Mouse (Mus musculus) liver, embryonic 11.5 days (tissue): ENCODE data around the gene Tgfb2. TPM values are rescaled to one million over a fixed set of nuclear protein-coding genes. Genes with fewer than 3 reads are reported as not detected.

Experiments used
- ATAC-seq: fragments of 200-750 bp; cut with Nextera tagmentation; replicated peaks from 2 replicates; pipeline ENCODE4 v1.8.0; 2017; ENCODE audit warnings: moderate number of reproducible peaks, mild to moderate bottlenecking, moderate TSS enrichment, moderate library complexity; ENCODE audit not compliant: low FRiP score
- DNase-seq: peaks from one replicate; pipeline ENCODE4 v3.0.0-alpha.2; 2017; ENCODE audit warnings: low spot score
- H3K27ac ChIP-seq: fragments of 300-500 bp; sonication (generic); 2 replicates; pipeline ENCODE4 v1.5.1; 2014; ENCODE audit warnings: mild to moderate bottlenecking, low read depth, low read length, control low read depth
- H3K27me3 ChIP-seq: fragments of 300-500 bp; sonication (generic); replicated peaks from 2 replicates; pipeline ENCODE4 v1.6.1; 2014; ENCODE audit warnings: low read length, mixed read lengths; ENCODE audit not compliant: control insufficient read depth, insufficient read depth
- H3K36me3 ChIP-seq: fragments of 300-500 bp; sonication (generic); 2 replicates; pipeline ENCODE4 v1.6.1; 2014; ENCODE audit warnings: mild to moderate bottlenecking, low read length, moderate library complexity, mixed read lengths; ENCODE audit not compliant: control insufficient read depth, insufficient read depth
- H3K4me1 ChIP-seq: fragments of 300-500 bp; sonication (generic); replicated peaks from 2 replicates; pipeline ENCODE4 v1.6.1; 2014; ENCODE audit warnings: low read length, mixed read lengths; ENCODE audit not compliant: control insufficient read depth, insufficient read depth
- H3K4me2 ChIP-seq: fragments of 300-500 bp; sonication (generic); 2 replicates; pipeline ENCODE4 v1.6.1; 2014; ENCODE audit warnings: mild to moderate bottlenecking, control low read depth, moderate library complexity
- H3K4me3 ChIP-seq: fragments of 300-500 bp; sonication (generic); 2 replicates; pipeline ENCODE4 v1.5.1; 2014; ENCODE audit warnings: low read depth, low read length, control low read depth
- H3K9ac ChIP-seq: fragments of 300-500 bp; sonication (generic); 2 replicates; pipeline ENCODE4 v1.6.1; 2014; ENCODE audit warnings: low read depth, low read length, control low read depth
- H3K9me3 ChIP-seq: fragments of 300-500 bp; sonication (generic); 2 replicates; pipeline ENCODE4 v1.6.1; 2016; ENCODE audit warnings: low read length, inconsistent platforms, mixed read lengths; ENCODE audit not compliant: control insufficient read depth
- WGBS: fragments of 180-500 bp; shearing (Covaris S2); extraction: QIAGEN DNeasy Blood & Tissue Kit; methylation state at CpG from one replicate; pipeline ENCODE4 v1.1.7; 2014; 5-methylcytosine and 5-hydroxymethylcytosine counted together
- polyA plus RNA-seq: library from polyadenylated mRNA; unstranded; fragments of >200 nt; fragmentation: Nextera tagmentation; extraction: Ambion mirVana; gene quantifications from 2 replicates; pipeline ENCODE4 v1.2.1, GENCODE M21; 2014

The Tgfb2 gene
- polyA plus RNA-seq, 1 experiment from 2014 or later: 18.9 TPM

DNA sequence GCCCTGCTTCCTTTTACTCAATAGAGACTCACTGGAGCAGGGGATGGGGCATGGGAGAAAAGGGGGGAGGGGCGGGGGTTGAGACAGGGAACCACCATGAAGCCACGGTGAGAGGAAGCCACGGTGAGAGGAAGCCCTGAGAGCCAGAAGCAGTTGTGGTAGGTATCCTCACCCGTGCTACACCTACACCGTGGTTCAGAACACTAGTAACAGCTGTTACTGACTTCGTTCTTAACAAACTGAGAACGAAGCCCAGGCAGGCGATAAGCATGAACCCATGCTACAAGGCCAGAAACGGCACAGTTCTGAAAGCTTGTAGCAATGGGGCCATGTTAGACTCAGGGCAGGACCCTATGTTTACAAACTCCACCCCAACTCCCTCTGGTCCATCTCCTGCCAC lies 9.6 kb downstream of the Tgfb2 start:
- no peaks in the 10 kb centered on the region for H3K9me3 ChIP-seq
- DNase-seq: no peak
- no peak overlapping the region for H3K27ac ChIP-seq
- no peak overlapping the region for H3K4me3 ChIP-seq
- ATAC-seq: no peak
- H3K4me2 ChIP-seq: no peak overlapping the region
- H3K36me3 ChIP-seq: no peaks in the 10 kb centered on the region
- H3K27me3 ChIP-seq: no peaks in the 10 kb centered on the region; the same call in 1 of the 2 replicates
- no peak overlapping the region for H3K9ac ChIP-seq
- 68% methylated on average over 9 of the region's 9 CpGs for WGBS
- no peaks in the 10 kb centered on the region for H3K4me1 ChIP-seq

DNA sequence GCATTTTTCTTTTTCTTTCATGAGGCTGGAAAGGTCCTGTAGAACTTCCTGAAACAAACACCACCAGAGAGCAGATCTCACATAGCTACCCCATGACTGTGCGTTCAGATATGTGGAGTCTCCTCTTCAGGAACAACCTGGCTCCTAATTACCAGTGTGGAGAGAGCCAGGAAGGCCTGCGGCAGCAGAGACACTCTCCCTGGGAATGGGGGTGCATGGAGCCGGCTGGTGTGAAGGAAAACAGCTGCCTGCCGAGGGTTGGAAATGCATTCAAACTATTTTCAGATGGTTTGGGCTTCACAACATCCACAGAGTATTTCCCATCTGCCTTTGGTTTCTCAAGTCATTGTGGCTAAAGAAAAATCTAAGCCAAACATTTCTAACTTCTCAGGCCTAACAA lies 10.4 kb downstream of the Tgfb2 start:
- H3K4me1 ChIP-seq: no peaks in the 10 kb centered on the region
- no peaks in the 10 kb centered on the region for H3K9me3 ChIP-seq
- no peaks in the 10 kb centered on the region for H3K36me3 ChIP-seq
- ATAC-seq (no peak), DNase-seq (no peak)
- H3K9ac ChIP-seq: no peak overlapping the region
- no peak overlapping the region for H3K27ac ChIP-seq
- H3K4me2 ChIP-seq: no peak overlapping the region
- H3K4me3 ChIP-seq: no peak overlapping the region
- WGBS: 75% methylated on average over 4 of the region's 4 CpGs
- no peaks in the 10 kb centered on the region for H3K27me3 ChIP-seq

DNA sequence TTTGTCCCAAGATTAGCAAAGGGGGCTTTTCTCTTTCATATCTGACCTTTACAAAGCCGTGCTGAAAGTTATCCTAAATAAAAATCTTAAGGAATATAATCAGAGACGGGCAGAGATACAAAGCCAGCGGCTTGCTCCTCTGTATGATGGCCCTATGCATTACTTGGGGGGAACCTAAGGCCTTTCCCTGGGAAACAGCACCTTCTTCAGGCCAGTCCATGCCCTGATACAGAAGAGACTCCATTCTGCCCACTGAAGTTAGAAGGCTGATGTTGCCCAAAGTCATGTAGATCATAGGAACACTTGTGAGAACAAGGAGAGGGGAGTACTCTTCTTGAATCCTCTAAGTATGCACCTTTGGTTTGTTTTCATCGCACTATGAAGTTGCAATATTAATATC lies 13.4 kb downstream of the Tgfb2 start:
- H3K27ac ChIP-seq: no peak overlapping the region
- H3K4me1 ChIP-seq: no peaks in the 10 kb centered on the region
- DNase-seq (no peak), ATAC-seq (no peak)
- WGBS: 79% methylated on average over 4 of the region's 4 CpGs
- H3K4me2 ChIP-seq: no peak overlapping the region
- no peak overlapping the region for H3K9ac ChIP-seq
- no peaks in the 10 kb centered on the region for H3K27me3 ChIP-seq
- no peak overlapping the region for H3K4me3 ChIP-seq
- no peaks in the 10 kb centered on the region for H3K36me3 ChIP-seq
- H3K9me3 ChIP-seq: no peaks in the 10 kb centered on the region

DNA sequence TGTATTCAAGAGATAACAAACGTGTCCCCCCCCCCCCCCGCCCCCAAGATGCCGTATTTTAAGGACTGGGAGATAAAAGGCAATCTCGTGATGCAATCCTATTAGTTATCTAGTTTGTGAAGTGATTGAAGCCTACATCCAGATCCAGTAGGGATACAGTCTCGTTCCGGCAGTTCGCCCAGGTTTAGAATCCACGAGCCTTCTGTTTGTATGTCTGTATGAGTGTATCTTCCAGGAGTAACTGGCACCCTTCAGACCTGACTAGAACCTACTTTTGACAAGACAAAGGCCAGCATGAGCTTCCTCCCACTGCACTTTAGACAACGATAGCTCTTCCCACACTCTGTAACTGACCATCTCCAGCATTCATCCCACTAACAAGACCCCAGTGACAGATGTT lies 14.1 kb downstream of the Tgfb2 start:
- no peak overlapping the region for H3K4me3 ChIP-seq
- H3K36me3 ChIP-seq: no peaks in the 10 kb centered on the region
- H3K27me3 ChIP-seq: no peaks in the 10 kb centered on the region
- no peak overlapping the region for H3K4me2 ChIP-seq
- no peak overlapping the region for H3K9ac ChIP-seq
- DNase-seq (no peak), ATAC-seq (no peak)
- WGBS: 79% methylated on average over 9 of the region's 9 CpGs
- no peaks in the 10 kb centered on the region for H3K9me3 ChIP-seq
- no peak overlapping the region for H3K27ac ChIP-seq
- H3K4me1 ChIP-seq: no peaks in the 10 kb centered on the region

DNA sequence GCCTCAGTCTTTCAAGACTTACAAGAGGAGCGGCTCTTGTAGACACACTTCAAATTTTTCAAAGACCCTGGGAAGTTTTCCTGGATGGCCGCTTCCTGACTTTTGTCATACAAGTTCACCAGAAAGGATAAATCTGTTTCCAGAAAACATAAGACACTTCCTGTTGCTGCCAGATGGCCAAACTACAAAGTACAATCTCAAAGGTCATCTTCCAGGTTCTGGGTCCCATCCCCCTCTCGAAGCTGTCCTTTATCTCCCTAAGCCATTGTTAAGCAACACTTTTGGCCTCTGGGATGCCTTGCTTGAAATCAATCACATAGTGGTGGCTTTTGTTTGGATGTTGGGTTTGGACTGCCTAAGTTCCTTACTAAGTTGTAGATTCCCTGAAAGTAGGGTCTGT lies 21.7 kb downstream of the Tgfb2 start:
- 73% methylated on average over 3 of the region's 3 CpGs for WGBS

DNA sequence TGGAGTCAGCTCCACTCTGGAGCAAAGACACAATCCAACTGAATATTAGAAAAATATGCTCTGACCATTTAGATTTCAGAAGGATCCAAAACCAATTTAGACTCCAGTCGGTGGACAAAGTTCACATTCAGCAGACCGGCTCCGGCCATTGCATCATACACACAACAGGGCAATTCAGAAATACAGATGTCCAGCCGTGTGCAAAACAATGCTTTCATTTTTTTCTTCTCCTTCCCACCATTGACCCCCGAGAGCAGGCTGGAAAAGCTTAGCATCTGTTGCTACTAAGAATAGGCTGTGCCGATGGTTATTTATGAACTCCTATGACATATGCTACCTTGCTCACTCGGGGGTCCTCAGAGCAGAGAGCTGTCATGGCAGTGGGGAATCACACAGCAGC lies 23.2 kb downstream of the Tgfb2 start:
- no peak for ATAC-seq
- Histone ChIP-seq H3K4me3 (no peak overlapping the region), H3K27me3 (no peaks in the 10 kb centered on the region), H3K36me3 (0 out of 2 replicates have a peak, but pooled peaks cover 2% of the 10 kb centered on the region), H3K4me1 (no peaks in the 10 kb centered on the region), H3K27ac (no peak overlapping the region), H3K4me2 (no peak overlapping the region), H3K9ac (no peak overlapping the region), H3K9me3 (no peaks in the 10 kb centered on the region)
- 75% methylated on average over 7 of the region's 7 CpGs for WGBS
- DNase-seq: no peak

More for the DNA sequence above, 21.7 kb downstream of the Tgfb2 start:
- no peaks in the 10 kb centered on the region for H3K9me3 ChIP-seq
- 0 out of 2 replicates have a peak, but pooled peaks cover 2% of the 10 kb centered on the region for H3K36me3 ChIP-seq
- H3K27me3 ChIP-seq: no peaks in the 10 kb centered on the region
- no peaks in the 10 kb centered on the region for H3K4me1 ChIP-seq
- H3K9ac ChIP-seq: no peak overlapping the region
- H3K4me2 ChIP-seq: no peak overlapping the region
- no peak for DNase-seq
- no peak overlapping the region for H3K4me3 ChIP-seq
- no peak for ATAC-seq
- H3K27ac ChIP-seq: no peak overlapping the region

DNA sequence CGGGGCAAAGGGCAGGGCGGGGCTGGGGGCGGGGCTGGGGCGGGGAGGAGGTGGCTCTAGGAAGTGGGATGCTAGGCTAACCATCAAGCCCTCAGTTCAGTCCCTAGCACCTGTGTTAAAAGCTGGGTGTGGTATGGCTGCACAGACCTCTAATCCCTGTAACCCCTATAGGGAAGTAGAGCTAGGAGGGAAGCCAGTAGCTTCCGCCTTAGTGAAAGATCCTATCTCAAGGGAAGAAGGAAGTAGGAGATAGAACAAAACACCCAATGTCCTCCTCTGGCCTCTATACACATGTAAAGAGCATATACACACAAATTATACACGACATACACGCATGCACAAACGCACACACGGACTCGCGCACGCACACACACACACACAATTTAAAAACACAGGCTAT lies 28.2 kb downstream of the Tgfb2 start:
- no peaks in the 10 kb centered on the region for H3K9me3 ChIP-seq
- ATAC-seq (no peak), DNase-seq (no peak)
- no peak overlapping the region for H3K27ac ChIP-seq
- H3K4me2 ChIP-seq: no peak overlapping the region
- H3K9ac ChIP-seq: no peak overlapping the region
- H3K4me3 ChIP-seq: no peak overlapping the region
- H3K36me3 ChIP-seq: no peaks in the 10 kb centered on the region
- no peaks in the 10 kb centered on the region for H3K27me3 ChIP-seq
- H3K4me1 ChIP-seq: no peaks in the 10 kb centered on the region
- 76% methylated on average over 12 of the region's 12 CpGs for WGBS

DNA sequence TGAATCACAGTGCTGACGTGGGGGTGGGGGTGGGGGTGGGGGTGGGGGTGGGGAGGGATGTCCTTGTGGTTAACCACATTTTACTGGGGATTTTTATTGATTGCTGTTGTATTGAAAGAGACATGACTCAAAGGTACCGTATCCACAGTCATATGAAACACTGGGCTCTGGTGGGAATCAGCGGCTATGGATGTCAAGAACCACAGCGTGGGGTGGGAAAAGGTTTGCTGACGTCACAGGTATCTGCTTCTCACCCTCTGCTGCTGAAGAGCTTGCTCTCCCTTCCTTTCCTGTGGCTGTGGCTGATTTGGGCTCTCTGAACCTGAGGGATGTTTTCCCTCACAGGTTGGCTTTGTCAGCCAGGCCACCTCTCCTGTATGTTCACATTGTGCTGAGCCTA lies 29.6 kb downstream of the Tgfb2 start:
- H3K27ac ChIP-seq: no peak overlapping the region
- no peak overlapping the region for H3K4me3 ChIP-seq
- DNase-seq (no peak), ATAC-seq (no peak)
- H3K9ac ChIP-seq: no peak overlapping the region
- H3K4me1 ChIP-seq: no peaks in the 10 kb centered on the region
- H3K27me3 ChIP-seq: no peaks in the 10 kb centered on the region
- H3K4me2 ChIP-seq: no peak overlapping the region
- no peaks in the 10 kb centered on the region for H3K36me3 ChIP-seq
- no peaks in the 10 kb centered on the region for H3K9me3 ChIP-seq
- 56% methylated on average over 5 of the region's 5 CpGs for WGBS

DNA sequence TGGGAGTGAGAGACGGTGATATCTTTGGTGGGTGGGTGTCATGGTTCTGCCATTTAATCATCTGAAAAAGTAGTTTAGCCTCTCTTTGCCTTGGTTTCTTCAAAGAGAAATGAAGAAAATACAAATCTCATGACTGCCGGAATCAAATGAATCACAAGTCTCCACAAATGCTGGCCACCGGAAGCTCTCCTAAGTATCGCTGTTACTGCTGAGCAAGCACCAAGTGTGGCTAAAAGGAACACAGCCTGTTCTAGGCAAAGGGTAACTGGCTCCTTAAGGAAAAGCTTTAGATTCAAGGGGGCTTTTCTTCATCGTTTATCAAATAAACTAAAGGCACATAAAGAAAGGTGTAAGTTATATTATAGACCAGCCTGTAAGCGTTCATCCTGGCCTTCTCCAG lies 30.5 kb downstream of the Tgfb2 start:
- H3K9me3 ChIP-seq: no peaks in the 10 kb centered on the region
- 80% methylated on average over 6 of the region's 6 CpGs for WGBS
- no peak overlapping the region for H3K4me3 ChIP-seq
- ATAC-seq (no peak), DNase-seq (no peak)
- H3K36me3 ChIP-seq: no peaks in the 10 kb centered on the region
- H3K4me2 ChIP-seq: no peak overlapping the region
- H3K4me1 ChIP-seq: no peaks in the 10 kb centered on the region
- no peak overlapping the region for H3K9ac ChIP-seq
- H3K27ac ChIP-seq: no peak overlapping the region
- no peaks in the 10 kb centered on the region for H3K27me3 ChIP-seq
